Comparison of ENCODE assay signal across 18 mouse cellular contexts in the genomic region with DNA sequence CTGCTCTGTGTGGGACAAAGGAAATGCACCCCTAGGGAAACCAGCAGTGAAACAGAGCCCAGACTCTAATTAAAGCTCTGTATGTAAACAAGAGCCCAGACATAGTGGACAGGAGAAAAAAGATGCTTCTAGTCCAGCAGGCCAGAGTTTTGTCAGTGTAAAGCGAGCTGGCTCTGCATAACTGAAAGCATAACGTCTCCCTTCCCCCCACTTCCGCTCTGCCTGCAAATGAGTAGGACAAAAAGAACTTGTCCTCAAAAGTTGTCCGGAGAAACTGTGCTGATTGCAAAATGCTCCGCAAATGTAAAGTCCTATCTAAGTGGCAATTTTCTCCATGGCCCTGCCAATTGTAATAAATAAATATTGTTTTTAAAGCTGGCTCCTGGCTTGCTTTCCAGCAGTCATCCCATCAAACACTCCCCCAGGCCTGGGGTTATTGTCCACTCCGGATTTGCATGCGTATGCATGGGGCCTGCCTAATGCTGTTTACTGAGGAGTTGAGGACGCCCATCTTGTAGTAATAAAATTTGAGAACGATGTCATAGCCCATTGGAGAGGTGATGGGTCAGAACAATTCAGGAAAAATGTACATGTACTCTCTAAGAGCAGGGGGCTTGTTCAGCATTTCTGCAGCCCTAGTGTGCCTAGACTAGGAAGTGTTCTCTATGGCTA.
DNase-seq lines count a peak whose midpoint lies in the region; ATAC-seq lines count a peak whose summit lies in the region.
"Had no signal": no experiment of that assay in that cellular context is flagged by ENCODE, and none has a peak within 500 bp of the region (broad histone marks: within the 10 kb centered on the region; RNA-seq: fewer than 3 reads in every experiment).

No protein-coding gene starts in this region.

- H3K9ac ChIP-seq in hindbrain, embryonic 11.5 days (ENCODE audit: low read depth, low read length) = no peak overlapping the region
- no peak overlapping the region for H3K9ac ChIP-seq in intestine, embryonic 16.5 days (ENCODE audit: low read depth, low read length)
- H3K9ac ChIP-seq: forebrain, embryonic 13.5 days; hindbrain, embryonic 13.5 days; limb, embryonic 15.5 days; lung, embryonic 15.5 days had no signal

- 0 out of 2 replicates have a peak, but pooled peaks cover 7% of the 10 kb centered on the region for H3K27me3 ChIP-seq in hindbrain, embryonic 10.5 days (ENCODE audit: insufficient read depth, poor library complexity, severe bottlenecking)
- H3K27me3 ChIP-seq in hindbrain, embryonic 11.5 days (ENCODE audit: control insufficient read depth, insufficient read depth, low read length) = no peaks in the 10 kb centered on the region
- H3K27me3 ChIP-seq in intestine, embryonic 16.5 days (replicated peaks; ENCODE audit: control insufficient read depth, insufficient read depth, low read length) = no peaks in the 10 kb centered on the region
- H3K27me3 ChIP-seq: lung, embryonic 15.5 days had no signal

- H3K4me3 ChIP-seq in hindbrain, embryonic 10.5 days = no peak overlapping the region
- H3K4me3 ChIP-seq in hindbrain, embryonic 11.5 days (ENCODE audit: low read depth, low read length) = no peak overlapping the region
- H3K4me3 ChIP-seq in intestine, embryonic 16.5 days (ENCODE audit: low read length) = no peak overlapping the region
- H3K4me3 ChIP-seq: forebrain, embryonic 13.5 days; hindbrain, embryonic 13.5 days; limb, embryonic 15.5 days; lung, embryonic 15.5 days had no signal

- no peak for ATAC-seq in hindbrain, embryonic 11.5 days (ENCODE audit: low FRiP score)
- ATAC-seq in intestine, embryonic 16.5 days = no peak
- ATAC-seq: forebrain, embryonic 13.5 days had no signal

- peaks cover 16% of the 10 kb centered on the region for H3K4me1 ChIP-seq in hindbrain, embryonic 10.5 days (replicated peaks)
- H3K4me1 ChIP-seq in hindbrain, embryonic 11.5 days (replicated peaks; ENCODE audit: control insufficient read depth, insufficient read depth, low read length) = no peaks in the 10 kb centered on the region
- no peaks in the 10 kb centered on the region for H3K4me1 ChIP-seq in intestine, embryonic 16.5 days (ENCODE audit: control insufficient read depth, insufficient read depth, low read length)
- H3K4me1 ChIP-seq: limb, embryonic 15.5 days; lung, embryonic 15.5 days had no signal

- peak overlapping the region; percentile 25; the same call in 1 of the 2 replicates for H3K27ac ChIP-seq in hindbrain, embryonic 10.5 days
- no peak overlapping the region for H3K27ac ChIP-seq in hindbrain, embryonic 11.5 days (ENCODE audit: low read depth, low read length)
- H3K27ac ChIP-seq in intestine, embryonic 16.5 days (ENCODE audit: low read length) = no peak overlapping the region
- H3K27ac ChIP-seq: forebrain, embryonic 13.5 days; hindbrain, embryonic 13.5 days; limb, embryonic 15.5 days; lung, embryonic 15.5 days had no signal

- WGBS in hindbrain, embryonic 10.5 days = 47% methylated on average over 9 of the region's 9 CpGs
- 46% methylated on average over 9 of the region's 9 CpGs for WGBS in hindbrain, embryonic 11.5 days
- WGBS in intestine, embryonic 16.5 days = 43% methylated on average over 9 of the region's 9 CpGs

- no peak overlapping the region for H3K4me2 ChIP-seq in hindbrain, embryonic 11.5 days (replicated peaks; ENCODE audit: low read depth, low read length)
- H3K4me2 ChIP-seq in intestine, embryonic 16.5 days (ENCODE audit: low read depth, low read length) = no peak overlapping the region
- H3K4me2 ChIP-seq: forebrain, embryonic 13.5 days; hindbrain, embryonic 13.5 days; limb, embryonic 15.5 days; lung, embryonic 15.5 days; midbrain, embryonic 11.5 days had no signal

- no peak for DNase-seq in hindbrain, embryonic 10.5 days (ENCODE audit: low spot score)
- DNase-seq in hindbrain, embryonic 11.5 days (ENCODE audit: low spot score) = no peak
- DNase-seq in lung, postnatal 10 days = peak; percentile 36
- no peak for DNase-seq in lung, adult 18-20 months
- peak; percentile 34 for DNase-seq in embryo, embryonic 11 days
- DNase-seq in kidney, postnatal 36 days = peak; percentile 20 to 41
- no peak for DNase-seq in spleen, postnatal 14 days (ENCODE audit: low spot score in 2 of 2)
- DNase-seq: adrenal gland, postnatal 25 days; cerebellum, adult 2 months; gastrocnemius, postnatal 14 days; right cerebral cortex, adult 18-20 months; thymus, adult 18-20 months had no signal

- H3K36me3 ChIP-seq in hindbrain, embryonic 10.5 days = no peaks in the 10 kb centered on the region
- H3K36me3 ChIP-seq in hindbrain, embryonic 11.5 days (ENCODE audit: control insufficient read depth, insufficient read depth, low read length) = no peaks in the 10 kb centered on the region
- H3K36me3 ChIP-seq in intestine, embryonic 16.5 days (ENCODE audit: control insufficient read depth, insufficient read depth, low read length) = no peaks in the 10 kb centered on the region
- H3K36me3 ChIP-seq: hindbrain, embryonic 13.5 days; limb, embryonic 15.5 days; lung, embryonic 15.5 days had no signal

- no peaks in the 10 kb centered on the region for H3K9me3 ChIP-seq in hindbrain, embryonic 10.5 days
- no peaks in the 10 kb centered on the region for H3K9me3 ChIP-seq in hindbrain, embryonic 11.5 days (ENCODE audit: control insufficient read depth, low read length)
- H3K9me3 ChIP-seq in intestine, embryonic 16.5 days (ENCODE audit: control insufficient read depth, low read length) = no peaks in the 10 kb centered on the region
- H3K9me3 ChIP-seq: forebrain, embryonic 13.5 days; hindbrain, embryonic 13.5 days; limb, embryonic 15.5 days; lung, embryonic 15.5 days had no signal

Comparison
In these comparisons a context has a peak if more than half of its experiments do, and no peak if none do; other contexts are left out.
1. DNase-seq: peak in lung, postnatal 10 days (single experiment), embryo, embryonic 11 days (single experiment) and kidney, postnatal 36 days (2 of 2); none in hindbrain, embryonic 10.5 days (single experiment), hindbrain, embryonic 11.5 days (single experiment), lung, adult 18-20 months (0 of 2) and spleen, postnatal 14 days (0 of 2).